Mouse (Mus musculus) intestine, postnatal 0 days (tissue): ENCODE results near the gene Notch2. TPM values are rescaled to one million over a fixed set of nuclear protein-coding genes. Genes with fewer than 3 reads are reported as not detected.
A peak's percentile ranks its signal among the peaks of the same experiment; 100 is the strongest.

Experiments
- ATAC-seq: fragments of 200-750 bp; cut with Nextera tagmentation; 2 replicates; pipeline ENCODE4 v1.8.0; 2017; ENCODE audit warnings: mild to moderate bottlenecking, moderate TSS enrichment, moderate library complexity
- H3K27ac ChIP-seq: fragments of 300-500 bp; sonication (generic); 2 replicates; pipeline ENCODE4 v1.5.1; 2014; ENCODE audit warnings: mild to moderate bottlenecking, low read depth, low read length, moderate library complexity
- H3K27me3 ChIP-seq: fragments of 300-500 bp; sonication (generic); replicated peaks from 2 replicates; pipeline ENCODE4 v1.6.1; 2014; ENCODE audit warnings: low read length, mixed read lengths; ENCODE audit not compliant: control insufficient read depth, insufficient read depth
- H3K36me3 ChIP-seq: fragments of 300-500 bp; sonication (generic); 2 replicates; pipeline ENCODE4 v1.6.1; 2014; ENCODE audit warnings: mild to moderate bottlenecking, moderate library complexity; ENCODE audit not compliant: control insufficient read depth, insufficient read depth
- H3K4me1 ChIP-seq: fragments of 300-500 bp; sonication (generic); replicated peaks from 2 replicates; pipeline ENCODE4 v1.6.1; 2014; ENCODE audit warnings: antibody characterized with exemption, low read length, mixed read lengths; ENCODE audit not compliant: control insufficient read depth, insufficient read depth
- H3K4me2 ChIP-seq: fragments of 300-500 bp; sonication (generic); replicated peaks from 2 replicates; pipeline ENCODE4 v1.6.1; 2014; ENCODE audit warnings: low read depth, mild to moderate bottlenecking, moderate library complexity
- H3K4me3 ChIP-seq: fragments of 300-500 bp; sonication (generic); 2 replicates; pipeline ENCODE4 v1.5.1; 2014; ENCODE audit warnings: low read depth, low read length
- H3K9ac ChIP-seq: fragments of 300-500 bp; sonication (generic); 2 replicates; pipeline ENCODE4 v1.6.1; 2014; ENCODE audit warnings: mild to moderate bottlenecking, low read depth, low read length
- H3K9me3 ChIP-seq: fragments of 300-500 bp; sonication (generic); 2 replicates; pipeline ENCODE4 v1.6.1; 2016; ENCODE audit warnings: mixed run types; ENCODE audit not compliant: control insufficient read depth
- CTCF ChIP-seq: sonication (generic); IDR thresholded peaks from 2 replicates; pipeline ENCODE4 v1.5.1; 2016; ENCODE audit warnings: low read depth, mild to moderate bottlenecking, control low read depth, antibody characterized with exemption, moderate library complexity
- WGBS: fragments of 180-500 bp; shearing (Covaris S2); extraction: QIAGEN DNeasy Blood & Tissue Kit; methylation state at CpG from one replicate; pipeline ENCODE4 v1.1.7; 2014; 5-methylcytosine and 5-hydroxymethylcytosine counted together
- polyA plus RNA-seq: library from polyadenylated mRNA; unstranded; fragments of >200 nt; fragmentation: Nextera tagmentation; extraction: Ambion mirVana; gene quantifications from 2 replicates; pipeline ENCODE4 v1.2.1, GENCODE M21; 2015

The Notch2 gene
- polyA plus RNA-seq, 1 experiment from 2014 or later: 4.9 TPM

- no peaks in the 10 kb centered on the region for H3K36me3 ChIP-seq
- H3K4me2 ChIP-seq: no peak overlapping the region
- H3K9ac ChIP-seq: no peak overlapping the region
- TF ChIP-seq CTCF: no peak
- H3K4me3 ChIP-seq: no peak overlapping the region
- no peaks in the 10 kb centered on the region for H3K9me3 ChIP-seq
- WGBS: 73% methylated on average over 5 of the region's 5 CpGs
- H3K27me3 ChIP-seq: no peaks in the 10 kb centered on the region
- no peak overlapping the region for H3K27ac ChIP-seq
- ATAC-seq: no peak
- peaks cover 6% of the 10 kb centered on the region; the same call in 1 of the 2 replicates for H3K4me1 ChIP-seq
These were observed 19.6 kb downstream of the Notch2 start for GRCm38 (mm10) chr3:98032944-98033343.

GRCm38 (mm10) chr3:98034622-98035593 lies 21.6 kb downstream of the Notch2 start:
- Histone ChIP-seq H3K36me3 (no peaks in the 10 kb centered on the region), H3K27ac (no peak overlapping the region), H3K4me3 (no peak overlapping the region), H3K9me3 (no peaks in the 10 kb centered on the region), H3K4me2 (no peak overlapping the region), H3K27me3 (no peaks in the 10 kb centered on the region), H3K4me1 (peaks cover 4% of the 10 kb centered on the region; the same call in 1 of the 2 replicates), H3K9ac (no peak overlapping the region)
- no peak for TF ChIP-seq CTCF
- 67% methylated on average over 15 of the region's 15 CpGs for WGBS
- ATAC-seq: no peak

GRCm38 (mm10) chr3:98036161-98036560 lies 22.8 kb downstream of the Notch2 start:
- no peaks in the 10 kb centered on the region for H3K36me3 ChIP-seq
- peak; percentile 51; the same call in 1 of the 2 replicates for ATAC-seq
- no peaks in the 10 kb centered on the region for H3K9me3 ChIP-seq
- no peak overlapping the region for H3K4me3 ChIP-seq
- H3K4me2 ChIP-seq: no peak overlapping the region
- H3K4me1 ChIP-seq: peaks cover under 1% of the 10 kb centered on the region; the same call in 1 of the 2 replicates
- no peak overlapping the region for H3K9ac ChIP-seq
- no peak overlapping the region for H3K27ac ChIP-seq
- TF ChIP-seq CTCF: no peak
- WGBS: 27% methylated on average over 6 of the region's 6 CpGs
- H3K27me3 ChIP-seq: no peaks in the 10 kb centered on the region

- Histone ChIP-seq H3K36me3 (no peaks in the 10 kb centered on the region), H3K27ac (no peak overlapping the region), H3K4me1 (no peaks in the 10 kb centered on the region; the same call in 1 of the 2 replicates), H3K4me2 (no peak overlapping the region), H3K4me3 (no peak overlapping the region), H3K27me3 (no peaks in the 10 kb centered on the region), H3K9ac (no peak overlapping the region), H3K9me3 (no peaks in the 10 kb centered on the region)
- 71% methylated on average over 7 of the region's 7 CpGs for WGBS
- TF ChIP-seq CTCF: no peak
- no peak for ATAC-seq
These were observed 23.8 kb downstream of the Notch2 start for GRCm38 (mm10) chr3:98037151-98037550.

- Histone ChIP-seq H3K27ac (no peak overlapping the region), H3K9me3 (no peaks in the 10 kb centered on the region), H3K27me3 (no peaks in the 10 kb centered on the region), H3K36me3 (no peaks in the 10 kb centered on the region), H3K9ac (no peak overlapping the region), H3K4me3 (no peak overlapping the region), H3K4me2 (no peak overlapping the region), H3K4me1 (peaks cover under 1% of the 10 kb centered on the region; the same call in 1 of the 2 replicates)
- 75% methylated on average over 8 of the region's 8 CpGs for WGBS
- no peak for ATAC-seq
- no peak for TF ChIP-seq CTCF
These were observed 25.3 kb downstream of the Notch2 start for GRCm38 (mm10) chr3:98038658-98039057.

- Histone ChIP-seq H3K4me2 (no peak overlapping the region), H3K27ac (no peak overlapping the region), H3K9ac (no peak overlapping the region), H3K4me3 (no peak overlapping the region), H3K27me3 (no peaks in the 10 kb centered on the region), H3K9me3 (no peaks in the 10 kb centered on the region), H3K36me3 (no peaks in the 10 kb centered on the region), H3K4me1 (peaks cover 5% of the 10 kb centered on the region; the same call in 1 of the 2 replicates)
- no peak for ATAC-seq
- 63% methylated on average over 4 of the region's 5 CpGs for WGBS
- TF ChIP-seq CTCF: no peak
These were observed 25.9 kb downstream of the Notch2 start for GRCm38 (mm10) chr3:98039223-98039622.
